Mouse (Mus musculus): ENCODE measurements at regions not wholly inside any gene's neighbourhood (a gene's known extent, or its start where the extent isn't known, plus 50 kb on each side); places are given as distances from the start of the nearest gene placed in this dataset.

- no peak for TF ChIP-seq CTCF (IDR thresholded peaks at IDR 0.05; ENCODE audit: borderline replicate concordance, control insufficient read depth, extremely low read depth, insufficient read depth, low read length, poor library complexity)
- no peak for TF ChIP-seq POLR2A (IDR thresholded peaks at IDR 0.05; ENCODE audit: control insufficient read depth, extremely low read depth, insufficient read depth, low read length, poor library complexity)
Observed at GRCm38 (mm10) chr8:103895132-103895531, 206.3 kb upstream of the Cdh5 start.

All from thymus, adult 2 months (tissue).